Comparison of ENCODE assay signal across 8 mouse cellular contexts in genomic region chr8:120513638-120514461, GRCm38 (mm10).
A peak's percentile ranks its signal among the peaks of the same experiment; 100 is the strongest.
DNase-seq lines count a peak whose midpoint lies in the region; ATAC-seq and TF ChIP-seq lines count a peak whose summit lies in the region.

No protein-coding gene starts in this region.

- WGBS in liver, embryonic 12.5 days (ENCODE audit: insufficient replicate concordance) = 61% methylated on average over 26 of the region's 26 CpGs
- WGBS in liver, postnatal 0 days (ENCODE audit: insufficient replicate concordance) = 78% methylated on average over 26 of the region's 26 CpGs
- 20% methylated on average over 26 of the region's 26 CpGs for WGBS in embryonic facial prominence, embryonic 13.5 days
- WGBS in limb, embryonic 12.5 days = 5% methylated on average over 26 of the region's 26 CpGs

- no peak for DNase-seq in liver, postnatal 0 days
- DNase-seq in thymus, postnatal 25 days = peak; percentile 69
- DNase-seq in adrenal gland, postnatal 4 days (ENCODE audit: low spot score in 2 of 2) = no peak
- DNase-seq in spleen, postnatal 14 days (ENCODE audit: low spot score in 2 of 2) = no peak
- no peak for DNase-seq in spleen, postnatal 36 days (ENCODE audit: low spot score in 2 of 2)

- peaks cover 100% of the 10 kb centered on the region for H3K4me1 ChIP-seq in liver, embryonic 12.5 days
- H3K4me1 ChIP-seq in liver, postnatal 0 days (ENCODE audit: insufficient read depth) = peaks cover 21% of the 10 kb centered on the region
- H3K4me1 ChIP-seq in embryonic facial prominence, embryonic 13.5 days = peaks cover 94% of the 10 kb centered on the region
- H3K4me1 ChIP-seq in limb, embryonic 12.5 days (replicated peaks) = peaks cover 100% of the 10 kb centered on the region

- peak overlapping the region; percentile 38 for H3K27ac ChIP-seq in liver, embryonic 12.5 days
- no peak overlapping the region for H3K27ac ChIP-seq in liver, postnatal 0 days (ENCODE audit: low read depth)
- no peak overlapping the region for H3K27ac ChIP-seq in embryonic facial prominence, embryonic 13.5 days
- H3K27ac ChIP-seq in limb, embryonic 12.5 days = peak overlapping the region; percentile 64

- peaks cover 52% of the 10 kb centered on the region for H3K36me3 ChIP-seq in liver, embryonic 12.5 days
- H3K36me3 ChIP-seq in liver, postnatal 0 days (replicated peaks; ENCODE audit: insufficient read depth, low read length) = no peaks in the 10 kb centered on the region
- no peaks in the 10 kb centered on the region for H3K36me3 ChIP-seq in embryonic facial prominence, embryonic 13.5 days
- H3K36me3 ChIP-seq in limb, embryonic 12.5 days = no peaks in the 10 kb centered on the region

- peak overlapping the region; percentile 27 for H3K4me2 ChIP-seq in liver, embryonic 12.5 days
- H3K4me2 ChIP-seq in liver, postnatal 0 days (ENCODE audit: low read depth, low read length) = no peak overlapping the region
- no peak overlapping the region for H3K4me2 ChIP-seq in embryonic facial prominence, embryonic 13.5 days
- peak overlapping the region; percentile 11 for H3K4me2 ChIP-seq in limb, embryonic 12.5 days

- no peaks in the 10 kb centered on the region for H3K27me3 ChIP-seq in liver, embryonic 12.5 days (replicated peaks)
- H3K27me3 ChIP-seq in liver, postnatal 0 days (ENCODE audit: insufficient read depth, low read length) = no peaks in the 10 kb centered on the region
- H3K27me3 ChIP-seq in embryonic facial prominence, embryonic 13.5 days = no peaks in the 10 kb centered on the region
- 0 out of 2 replicates have a peak, but pooled peaks cover 8% of the 10 kb centered on the region for H3K27me3 ChIP-seq in limb, embryonic 12.5 days

- TF ChIP-seq EP300 in liver, postnatal 0 days (IDR thresholded peaks at IDR 0.05; ENCODE audit: low read depth) = no peak

- no peak for TF ChIP-seq CTCF in liver, postnatal 0 days (IDR thresholded peaks at IDR 0.05; ENCODE audit: low read depth)

- H3K4me3 ChIP-seq in liver, embryonic 12.5 days = no peak overlapping the region
- no peak overlapping the region for H3K4me3 ChIP-seq in liver, postnatal 0 days (ENCODE audit: low read depth, low read length)
- no peak overlapping the region for H3K4me3 ChIP-seq in embryonic facial prominence, embryonic 13.5 days
- H3K4me3 ChIP-seq in limb, embryonic 12.5 days (replicated peaks) = no peak overlapping the region

- no peaks in the 10 kb centered on the region for H3K9me3 ChIP-seq in liver, embryonic 12.5 days (replicated peaks)
- H3K9me3 ChIP-seq in liver, postnatal 0 days (ENCODE audit: low read length) = no peaks in the 10 kb centered on the region
- H3K9me3 ChIP-seq in embryonic facial prominence, embryonic 13.5 days = no peaks in the 10 kb centered on the region
- H3K9me3 ChIP-seq in limb, embryonic 12.5 days = no peaks in the 10 kb centered on the region

- no peak for ATAC-seq in liver, embryonic 12.5 days
- ATAC-seq in liver, postnatal 0 days = no peak
- ATAC-seq in embryonic facial prominence, embryonic 13.5 days (ENCODE audit: insufficient number of reproducible peaks, insufficient read depth, low FRiP score, low TSS enrichment, low read depth) = no peak
- peak; percentile 16; the same call in 1 of the 2 replicates for ATAC-seq in limb, embryonic 12.5 days (ENCODE audit: insufficient number of reproducible peaks, insufficient read depth, low FRiP score, low TSS enrichment, low read depth)

- H3K9ac ChIP-seq in liver, embryonic 12.5 days = no peak overlapping the region
- H3K9ac ChIP-seq in liver, postnatal 0 days (replicated peaks) = no peak overlapping the region
- peak overlapping the region; percentile 32; the same call in 1 of the 2 replicates for H3K9ac ChIP-seq in embryonic facial prominence, embryonic 13.5 days
- H3K9ac ChIP-seq in limb, embryonic 12.5 days (replicated peaks) = no peak overlapping the region; the same call in 1 of the 2 replicates

Comparison
In these comparisons a context has a peak if more than half of its experiments do, and no peak if none do; other contexts are left out.
1. H3K27ac ChIP-seq: peak in liver, embryonic 12.5 days (single experiment) and limb, embryonic 12.5 days (single experiment); none in liver, postnatal 0 days (single experiment) and embryonic facial prominence, embryonic 13.5 days (single experiment).
2. H3K4me2 ChIP-seq: peak in liver, embryonic 12.5 days (single experiment) and limb, embryonic 12.5 days (single experiment); none in liver, postnatal 0 days (single experiment) and embryonic facial prominence, embryonic 13.5 days (single experiment).